In the genomic region with DNA sequence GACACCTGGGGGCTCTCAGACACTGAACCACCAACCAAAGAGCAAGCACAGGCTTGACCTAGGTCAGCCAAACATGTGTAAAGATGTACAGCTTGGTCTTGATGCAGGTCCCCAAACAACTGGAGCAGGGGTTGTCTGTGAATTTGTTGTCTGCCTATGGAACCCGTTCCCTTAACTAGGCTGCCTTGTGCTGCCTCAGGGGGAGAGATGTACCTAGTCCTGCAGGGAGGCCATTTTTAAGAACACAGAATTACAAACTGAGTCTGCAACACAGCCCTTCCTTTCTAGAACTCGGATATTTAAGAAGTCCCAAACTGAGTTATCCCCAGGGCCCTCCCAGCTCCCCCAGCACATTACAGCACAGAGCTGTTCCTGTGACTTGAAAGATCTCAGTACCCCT, we compare ENCODE assay signal across 10 mouse cellular contexts. TPM values are rescaled to one million over a fixed set of nuclear protein-coding genes. Genes with fewer than 3 reads are reported as not detected.
DNase-seq lines count a peak whose midpoint lies in the region; ATAC-seq and TF ChIP-seq lines count a peak whose summit lies in the region.
"Had no signal": no experiment of that assay in that cellular context is flagged by ENCODE, and none has a peak within 500 bp of the region (broad histone marks: within the 10 kb centered on the region; RNA-seq: fewer than 3 reads in every experiment).

No protein-coding gene starts in this region.

- WGBS in heart, embryonic 10.5 days = 65% methylated on average over 2 of the region's 2 CpGs
- WGBS in heart, embryonic 16.5 days = 66% methylated on average over 2 of the region's 2 CpGs

- H3K4me3 ChIP-seq in heart, embryonic 10.5 days = no peak overlapping the region
- no peak overlapping the region for H3K4me3 ChIP-seq in left cerebral cortex, adult 2 months
- no peak overlapping the region for H3K4me3 ChIP-seq in heart, embryonic 16.5 days (ENCODE audit: low read length)
- H3K4me3 ChIP-seq in myocyte = no peak overlapping the region

- no peaks in the 10 kb centered on the region for H3K79me2 ChIP-seq in myocyte (ENCODE audit: control insufficient read depth, insufficient read depth)

- H3K9me3 ChIP-seq in heart, embryonic 10.5 days = no peaks in the 10 kb centered on the region
- H3K9me3 ChIP-seq in heart, embryonic 16.5 days (replicated peaks; ENCODE audit: control insufficient read depth, low read length) = no peaks in the 10 kb centered on the region

- 0 out of 2 replicates have a peak, but pooled peaks have one; percentile 5 for ATAC-seq in heart, embryonic 16.5 days (replicated peaks; ENCODE audit: extremely low read depth, insufficient read depth, low FRiP score)

- no peak overlapping the region for H3ac ChIP-seq in myocyte (ENCODE audit: control insufficient read depth, insufficient read length)

- peaks cover 12% of the 10 kb centered on the region; the same call in 1 of the 2 replicates for H3K4me1 ChIP-seq in heart, embryonic 10.5 days
- H3K4me1 ChIP-seq in heart, embryonic 16.5 days (ENCODE audit: control insufficient read depth, insufficient read depth, low read length) = peaks cover 13% of the 10 kb centered on the region

- 0 out of 2 replicates have a peak overlapping the region, but pooled peaks have one; percentile 28 for H3K9ac ChIP-seq in heart, embryonic 16.5 days (ENCODE audit: low read length)

- no peak for DNase-seq in heart, embryonic 10.5 days (ENCODE audit: low spot score)
- DNase-seq in heart, postnatal 36 days = no peak
- no peak for DNase-seq in left cerebral cortex, adult 2 months (ENCODE audit: extremely low spot score in 1 of 2, low spot score in 2 of 2)
- DNase-seq in left cerebral cortex, adult 11 months (ENCODE audit: low spot score) = no peak
- no peak for DNase-seq in urinary bladder, adult 2 months (ENCODE audit: low spot score)
- DNase-seq in frontal cortex, postnatal 10 days (ENCODE audit: low spot score in 2 of 2) = no peak
- DNase-seq: B cell, adult 2 months had no signal

- TF ChIP-seq POLR2A in myocyte (IDR thresholded peaks at IDR 0.05; ENCODE audit: insufficient read length, low read depth) = no peak

- H3K27ac ChIP-seq in heart, embryonic 10.5 days = peak overlapping the region; percentile 68
- H3K27ac ChIP-seq in left cerebral cortex, adult 2 months = peak overlapping the region; percentile 58
- peak overlapping the region; percentile 91 for H3K27ac ChIP-seq in heart, embryonic 16.5 days (ENCODE audit: low read length)

- intact Hi-C loops in heart, postnatal 36 days (cut with DNase I) = loop anchor here (2.0 kb wide), 1 partner anchor 25 kb away; no protein-coding TSS in a partner anchor
- intact Hi-C loops in left cerebral cortex, adult 2 months (cut with DNase I) = loop anchor here (1.0 to 2.0 kb wide), 2 partner anchors 57 to 111 kb away; a partner anchor contains a TSS

- peak overlapping the region; percentile 32; the same call in 1 of the 2 replicates for H3K4me2 ChIP-seq in heart, embryonic 16.5 days (ENCODE audit: low read depth, low read length)
- H3K4me2 ChIP-seq in myocyte (ENCODE audit: low read depth) = peak overlapping the region; percentile 24

- H3K27me3 ChIP-seq in heart, embryonic 10.5 days (ENCODE audit: insufficient read depth, poor library complexity, severe bottlenecking) = no peaks in the 10 kb centered on the region
- no peaks in the 10 kb centered on the region for H3K27me3 ChIP-seq in heart, embryonic 16.5 days (ENCODE audit: control insufficient read depth, insufficient read depth, low read length)
- H3K27me3 ChIP-seq in myocyte (ENCODE audit: control insufficient read depth, insufficient read depth, insufficient read length) = no peaks in the 10 kb centered on the region

- TF ChIP-seq CTCF in left cerebral cortex, adult 2 months (IDR thresholded peaks at IDR 0.05) = no peak

- no peaks in the 10 kb centered on the region for H3K36me3 ChIP-seq in heart, embryonic 10.5 days
- no peaks in the 10 kb centered on the region for H3K36me3 ChIP-seq in heart, embryonic 16.5 days (ENCODE audit: control insufficient read depth, insufficient read depth)
- H3K36me3 ChIP-seq in myocyte (ENCODE audit: control insufficient read depth, insufficient read depth) = no peaks in the 10 kb centered on the region

TF ChIP-seq in myocyte, 11 proteins besides CTCF, POLR2A, EP300 and RAD21:
- TF ChIP-seq USF1 (IDR thresholded peaks at IDR 0.05; ENCODE audit: low read depth) (no peak), MAX (IDR thresholded peaks at IDR 0.05; ENCODE audit: low read depth) (no peak), TCF12 (IDR thresholded peaks at IDR 0.05; ENCODE audit: insufficient read depth, poor library complexity, severe bottlenecking) (no peak), MYOD1 (IDR thresholded peaks at IDR 0.05; ENCODE audit: control insufficient read depth in 1 of 3, insufficient read length in 2 of 3, low read depth in 2 of 3) (no peak), TCF3 (IDR thresholded peaks at IDR 0.05; ENCODE audit: insufficient read length, low read depth) (no peak), MYOG (IDR thresholded peaks at IDR 0.05; ENCODE audit: control insufficient read depth in 1 of 3, insufficient read depth in 1 of 3, insufficient read length in 2 of 3, low read depth in 2 of 3) (no peak), CEBPB (IDR thresholded peaks at IDR 0.05; ENCODE audit: insufficient read depth, poor library complexity, severe bottlenecking) (no peak)
TF ChIP-seq in myocyte: peak in this region for 0.

RNA-seq across cellular contexts. Expression of a gene that starts 57.5 kb away (rescaled TPM):
- polyA plus RNA-seq in heart, embryonic 10.5 days (2016; fragmentation: Nextera tagmentation; extraction: Ambion mirVana) = 60.0 and 129 TPM in 2 replicates
- 10 to 100 TPM; 65.8 to 75.2 TPM for total RNA-seq in heart, postnatal 36 days (2021)
- total RNA-seq in left cerebral cortex, adult 2 months (2021) = 10 to 100 TPM in 1 of 2 experiments, 1 to 10 TPM in 1; 7.8 to 13.2 TPM
- polyA plus RNA-seq in heart, embryonic 16.5 days (2015; fragmentation: Nextera tagmentation; extraction: Ambion mirVana) = 105 and 126 TPM in 2 replicates
- 0.16 TPM for polyA plus RNA-seq in myocyte (2012; fragmentation: generic; extraction: Trizol)
- 76.5 and 88.3 TPM in 2 replicates for polyA plus RNA-seq in urinary bladder, adult 2 months (2012; rRNA removed)
- total RNA-seq: MEL had no signal

Comparison
In these comparisons a context has a peak if more than half of its experiments do, and no peak if none do; other contexts are left out.
1. RNA of a gene that starts 57.5 kb away (polyA plus RNA-seq): 105 to 126 TPM in heart, embryonic 16.5 days, 76.5 to 88.3 TPM in urinary bladder, adult 2 months and 60.0 to 129 TPM in heart, embryonic 10.5 days; 0.16 TPM in myocyte (single experiment); every median in the first group is over 10 times any median in the second.
2. Peak in every context shown above with its lines, with median percentiles within 50 percentile points of each other: H3K27ac ChIP-seq.